Mouse (Mus musculus): ENCODE measurements around the gene Odf3l1. TPM values are rescaled to one million over a fixed set of nuclear protein-coding genes. Genes with fewer than 3 reads are reported as not detected.

The Odf3l1 gene
- total and polyA plus RNA-seq, 3 experiments: not detected

- Histone ChIP-seq H3K79me2 (replicated peaks; ENCODE audit: control insufficient read depth, extremely low read depth, insufficient read depth, poor library complexity, severe bottlenecking) (no peaks in the 10 kb centered on the region), H3K9me3 (replicated peaks; ENCODE audit: low read length) (no peaks in the 10 kb centered on the region), H3K27ac (ENCODE audit: insufficient read depth, low read depth) (no peak overlapping the region), H3K4me3 (replicated peaks in 1 of 3; ENCODE audit: low read depth in 2 of 3, low read length in 2 of 3, poor library complexity in 1 of 3) (no peak overlapping the region), H3K27me3 (replicated peaks) (peaks cover 58% of the 10 kb centered on the region), H3K9ac (ENCODE audit: insufficient read depth, low read depth) (no peak overlapping the region), H3K4me2 (ENCODE audit: insufficient read depth, low read depth, poor library complexity, severe bottlenecking) (no peak overlapping the region), H3K4me1 (ENCODE audit: control insufficient read depth in 1 of 2, insufficient read depth in 2 of 2) (peaks cover 12 to 19% of the 10 kb centered on the region in 2 experiments; a peak in 3 of 4 replicates), H3K36me3 (replicated peaks in 1 of 2; ENCODE audit: control insufficient read depth in 1 of 2, insufficient read depth in 1 of 2, low read length in 1 of 2) (no peaks in the 10 kb centered on the region)
- DNase-seq (ENCODE audit: extremely low read depth): no peak
- TF ChIP-seq EP300 (IDR thresholded peaks at IDR 0.05; ENCODE audit: low read length) (no peak), RAD21 (IDR thresholded peaks at IDR 0.05; ENCODE audit: low read depth, low read length) (no peak), JUN (IDR thresholded peaks at IDR 0.05; ENCODE audit: insufficient read depth, low read depth, low read length) (no peak), MAFK (IDR thresholded peaks at IDR 0.05; ENCODE audit: insufficient replicate concordance, low read length) (no peak), CHD1 (IDR thresholded peaks at IDR 0.05; ENCODE audit: low read depth, low read length) (no peak), NRF1 (IDR thresholded peaks at IDR 0.05; ENCODE audit: low read depth, low read length) (no peak), ZMIZ1 (IDR thresholded peaks at IDR 0.05; ENCODE audit: low read depth, low read length) (no peak), PAX5 (IDR thresholded peaks at IDR 0.05; ENCODE audit: low read length) (no peak), MEF2A (IDR thresholded peaks at IDR 0.05; ENCODE audit: borderline replicate concordance, low read depth, low read length) (no peak), KAT2A (IDR thresholded peaks at IDR 0.05; ENCODE audit: insufficient replicate concordance, low read length) (no peak), MYC (IDR thresholded peaks at IDR 0.05; ENCODE audit: low read depth, low read length) (no peak), USF2 (conservative IDR thresholded peaks at IDR 0.05; ENCODE audit: low read depth, low read length) (no peak), TCF12 (IDR thresholded peaks at IDR 0.05; ENCODE audit: low read depth, low read length) (no peak)
- in situ Hi-C loops (cut with MboI; ENCODE audit: low pct_ligation_motif_present, low pct_unique_long_range_greater_than_20kb, low sequenced_read_pairs) (no loop called here), dilution Hi-C loops (cut with MboI; ENCODE audit: extremely low pct_ligation_motif_present, extremely low pct_unique_long_range_greater_than_20kb, low sequenced_read_pairs) (no loop called here)
These were observed 22.1 kb upstream of the Odf3l1 start for GRCm38 (mm10) chr9:56886601-56887000.

- no peak for DNase-seq (ENCODE audit: extremely low read depth)
- no peaks in the 10 kb centered on the region for H3K9me3 ChIP-seq (replicated peaks; ENCODE audit: low read length)
- no peak overlapping the region for H3K27ac ChIP-seq (ENCODE audit: insufficient read depth, low read depth)
- H3K79me2 ChIP-seq (replicated peaks; ENCODE audit: control insufficient read depth, extremely low read depth, insufficient read depth, poor library complexity, severe bottlenecking): no peaks in the 10 kb centered on the region
- in situ Hi-C loops (cut with MboI; ENCODE audit: low pct_ligation_motif_present, low pct_unique_long_range_greater_than_20kb, low sequenced_read_pairs): no loop called here
- no peak overlapping the region for H3K9ac ChIP-seq (ENCODE audit: insufficient read depth, low read depth)
- peaks cover 62% of the 10 kb centered on the region for H3K27me3 ChIP-seq (replicated peaks)
- no peak overlapping the region for H3K4me2 ChIP-seq (ENCODE audit: insufficient read depth, low read depth, poor library complexity, severe bottlenecking)
- H3K4me3 ChIP-seq (replicated peaks in 1 of 3; ENCODE audit: low read depth in 2 of 3, low read length in 2 of 3, poor library complexity in 1 of 3): no peak overlapping the region
- dilution Hi-C loops (cut with MboI; ENCODE audit: extremely low pct_ligation_motif_present, extremely low pct_unique_long_range_greater_than_20kb, low sequenced_read_pairs): no loop called here
- no peaks in the 10 kb centered on the region for H3K36me3 ChIP-seq (replicated peaks in 1 of 2; ENCODE audit: control insufficient read depth in 1 of 2, insufficient read depth in 1 of 2, low read length in 1 of 2)
- peaks cover 14 to 21% of the 10 kb centered on the region in 2 experiments; a peak in 3 of 4 replicates for H3K4me1 ChIP-seq (ENCODE audit: control insufficient read depth in 1 of 2, insufficient read depth in 2 of 2)
- TF ChIP-seq NELFE (IDR thresholded peaks at IDR 0.05; ENCODE audit: low read depth, low read length): no peak
- TF ChIP-seq CTCF (conservative IDR thresholded peaks at IDR 0.05 in 1 of 2, IDR thresholded peaks at IDR 0.05 in 1 of 2; ENCODE audit: low read depth in 2 of 2, low read length in 2 of 2): peak; percentile 28 to 57; a peak in 3 of 4 replicates
- TF ChIP-seq JUN (IDR thresholded peaks at IDR 0.05; ENCODE audit: insufficient read depth, low read depth, low read length): no peak
- no peak for TF ChIP-seq ELF1 (IDR thresholded peaks at IDR 0.05; ENCODE audit: low read depth, low read length)
- no peak for TF ChIP-seq GABPA (IDR thresholded peaks at IDR 0.05; ENCODE audit: insufficient replicate concordance, low read depth, low read length)
- no peak for TF ChIP-seq RAD21 (IDR thresholded peaks at IDR 0.05; ENCODE audit: low read depth, low read length)
- TF ChIP-seq SIN3A (IDR thresholded peaks at IDR 0.05; ENCODE audit: low read length): no peak
- no peak for TF ChIP-seq MAX (IDR thresholded peaks at IDR 0.05; ENCODE audit: low read length)
- TF ChIP-seq BHLHE40 (IDR thresholded peaks at IDR 0.05; ENCODE audit: low read depth, low read length): peak; percentile 93
- no peak for TF ChIP-seq POLR2A (IDR thresholded peaks at IDR 0.05; ENCODE audit: low read depth, low read length)
- TF ChIP-seq ZKSCAN1 (IDR thresholded peaks at IDR 0.05; ENCODE audit: borderline replicate concordance, low read depth, low read length): no peak
- TF ChIP-seq USF2 (conservative IDR thresholded peaks at IDR 0.05; ENCODE audit: low read depth, low read length): no peak
- no peak for TF ChIP-seq TCF12 (IDR thresholded peaks at IDR 0.05; ENCODE audit: low read depth, low read length)
- TF ChIP-seq EP300 (IDR thresholded peaks at IDR 0.05; ENCODE audit: low read length): no peak
- TF ChIP-seq CHD1 (IDR thresholded peaks at IDR 0.05; ENCODE audit: low read depth, low read length): no peak
- no peak for TF ChIP-seq MAZ (IDR thresholded peaks at IDR 0.05; ENCODE audit: low read depth, low read length)
- TF ChIP-seq TBP (conservative IDR thresholded peaks at IDR 0.05; ENCODE audit: low read depth, low read length): no peak
- no peak for TF ChIP-seq RCOR1 (conservative IDR thresholded peaks at IDR 0.05; ENCODE audit: low read depth, low read length)
- no peak for TF ChIP-seq JUND (conservative IDR thresholded peaks at IDR 0.05; ENCODE audit: low read depth, low read length)
- no peak for TF ChIP-seq PAX5 (IDR thresholded peaks at IDR 0.05; ENCODE audit: low read length)
- TF ChIP-seq SMC3 (IDR thresholded peaks at IDR 0.05; ENCODE audit: low read depth, low read length): peak; percentile 30; the same call in 1 of the 2 replicates
These were observed 21.6 kb upstream of the Odf3l1 start for GRCm38 (mm10) chr9:56886113-56886512.

Data from CH12.LX (cell line).